Mouse (Mus musculus) ES-CJ7 (cell line): ENCODE measurements around the gene Fam84b.
"Not testable (repeated sequence)": the region's sequence is repeated elsewhere in the genome, so short reads cannot be mapped to it uniquely, and the experiment has no call there.

Experiments
- DNase-seq: peaks from one replicate; pipeline ENCODE4 v3.0.0; 2011; ENCODE audit warnings: low read depth, low spot score

The Fam84b gene

GRCm38 (mm10) chr15:60853231-60853999, at the start of gene Fam84b:
Gene Fam84b (minus strand): TSS chr15:60853778.
- no peak for DNase-seq

GRCm38 (mm10) chr15:60898187-60898965, 44.8 kb upstream of the Fam84b start:
- DNase-seq = no peak

DNA sequence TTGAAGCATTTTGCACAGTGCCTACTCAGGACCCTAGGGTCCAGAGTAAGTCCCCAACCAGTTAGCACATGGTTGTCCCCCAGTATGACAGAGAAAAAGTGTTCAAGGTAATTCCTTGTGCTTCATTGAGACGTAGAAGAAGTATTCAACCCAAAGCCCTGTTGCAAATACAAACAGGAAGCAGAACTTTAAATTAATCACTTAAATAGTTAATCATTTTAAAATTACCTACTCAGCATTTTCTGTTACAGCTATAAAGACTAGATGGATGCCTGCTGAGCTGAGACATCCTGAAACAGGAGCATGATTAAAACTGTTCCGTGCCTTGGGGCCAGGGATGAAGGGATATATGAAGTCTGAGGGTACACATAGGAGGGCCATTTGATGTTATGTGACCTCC, 42.5 kb upstream of the Fam84b start:
- DNase-seq = no peak

- no peak for DNase-seq
Measured at GRCm38 (mm10) chr15:60892976-60893463, 39.4 kb upstream of the Fam84b start.

DNA sequence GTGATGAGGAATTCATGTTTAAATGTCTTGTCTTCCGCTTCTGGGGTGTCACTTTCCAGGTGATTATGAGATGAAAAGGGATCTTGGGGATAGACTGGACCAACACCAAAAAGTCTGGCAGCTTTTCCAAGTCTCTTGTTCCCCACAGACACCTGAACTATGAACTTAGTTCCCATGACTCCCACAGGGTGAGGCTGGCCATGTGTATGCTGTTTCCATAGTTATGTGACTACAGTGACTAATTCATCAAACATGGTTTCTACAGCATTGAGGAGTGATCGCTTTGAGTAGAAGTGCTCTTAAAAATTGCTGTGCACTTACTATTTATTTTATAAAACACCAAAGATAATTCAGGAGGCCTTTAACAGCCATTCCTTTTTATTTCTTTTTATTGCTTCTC, 35.1 kb upstream of the Fam84b start:
- DNase-seq = no peak

- no peak for DNase-seq
Measured at GRCm38 (mm10) chr15:60875721-60876120, 22.1 kb upstream of the Fam84b start.

GRCm38 (mm10) chr15:60862417-60862816, 8.8 kb upstream of the Fam84b start:
- no peak for DNase-seq

DNA sequence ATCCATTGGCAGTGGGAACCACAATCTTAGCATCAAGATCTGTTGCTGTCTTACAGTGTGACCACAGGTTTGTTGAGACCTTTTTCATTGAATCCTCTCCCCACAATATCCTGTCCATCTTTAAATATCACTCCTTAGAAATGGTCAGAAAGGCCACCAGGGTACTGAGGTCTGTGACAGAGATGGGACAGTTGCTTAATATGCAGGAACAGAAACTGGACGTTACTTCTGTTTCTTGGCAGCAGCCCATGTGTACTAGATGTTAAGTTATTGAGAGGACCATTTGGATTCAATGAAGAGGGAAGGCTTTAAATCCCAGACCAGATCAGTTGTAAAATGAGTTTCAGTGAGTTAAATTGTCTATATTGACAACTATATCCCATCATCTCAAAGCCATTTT, 1.5 kb upstream of the Fam84b start:
- DNase-seq = no peak

DNA sequence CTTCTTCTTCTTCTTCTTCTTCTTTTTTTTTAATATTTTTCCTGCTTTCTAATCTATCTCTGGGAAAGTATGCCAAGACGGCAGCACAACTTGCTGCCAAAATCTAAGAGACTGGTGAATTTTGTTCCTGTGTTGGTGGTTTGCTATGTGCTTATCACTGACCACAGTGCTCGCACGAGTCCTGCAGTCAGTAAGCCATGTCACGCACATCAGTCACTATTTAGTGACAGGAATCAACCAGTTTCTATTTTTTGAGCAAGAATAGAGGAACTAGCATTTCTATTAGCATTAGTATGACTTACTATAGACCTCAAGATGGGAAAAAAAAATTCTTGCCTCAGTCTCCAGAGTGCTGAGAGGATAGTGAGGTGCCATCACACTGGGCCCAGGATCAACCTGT, 573 bp upstream of the Fam84b start:
- DNase-seq = no peak

DNA sequence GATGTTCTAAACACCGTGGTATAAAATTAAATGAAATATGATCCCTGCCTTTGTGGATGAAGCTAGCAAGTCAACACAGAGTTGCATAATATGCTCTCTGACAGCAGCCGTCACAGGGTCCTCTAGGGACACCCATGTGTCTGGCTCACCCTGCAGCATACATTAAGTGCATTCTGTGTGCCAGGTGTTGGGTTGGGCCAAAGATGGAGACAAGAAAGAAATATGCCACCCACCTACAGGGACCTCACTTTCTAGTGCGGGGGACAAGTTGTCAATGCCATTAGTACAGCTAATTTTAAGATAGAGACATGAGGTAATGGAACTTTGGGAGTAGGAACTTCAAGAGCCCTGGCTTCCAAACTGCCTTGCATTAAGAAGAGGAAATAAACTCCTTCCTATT, 4.9 kb downstream of the Fam84b start:
- DNase-seq = no peak

DNA sequence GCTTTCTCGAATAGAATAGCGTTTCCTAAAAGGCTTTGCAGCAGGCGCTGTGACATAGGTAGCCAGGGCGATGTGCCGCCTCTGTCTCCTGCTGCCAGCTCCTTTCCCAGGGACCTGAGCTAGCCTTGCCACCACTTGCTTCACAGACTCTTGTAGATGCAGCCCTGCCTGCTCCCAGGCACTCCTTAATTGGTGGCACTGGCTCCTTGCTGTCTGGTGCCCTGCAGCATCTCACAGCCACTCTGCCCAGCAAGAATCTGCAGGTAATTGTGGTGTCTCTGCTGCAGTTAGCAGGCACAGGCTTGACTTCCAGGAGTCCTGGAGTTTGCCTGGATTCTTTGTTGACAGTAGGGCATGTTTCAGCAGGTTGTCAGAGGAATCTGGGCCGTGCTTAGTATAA, 7.3 kb downstream of the Fam84b start:
- DNase-seq = no peak

DNA sequence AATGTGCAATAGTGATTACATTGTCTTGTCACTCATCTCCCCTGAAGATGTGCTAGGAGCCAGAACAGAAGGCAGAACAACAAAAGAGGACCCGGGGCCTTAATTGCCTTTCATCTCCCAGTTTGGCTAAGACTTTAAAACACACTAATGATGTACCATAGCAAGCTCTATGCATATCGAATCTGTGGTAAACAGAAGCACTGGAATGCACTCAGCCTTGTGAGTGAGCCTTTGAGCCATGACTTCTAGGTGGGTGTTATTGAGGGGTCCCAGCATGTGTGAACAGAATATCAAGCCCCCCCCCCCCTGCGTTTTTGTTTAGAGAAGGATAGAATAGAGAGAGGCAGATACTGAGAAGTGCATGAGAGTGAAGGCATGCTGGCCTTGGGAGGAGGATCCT, 7.7 kb downstream of the Fam84b start:
- DNase-seq = no peak

DNA sequence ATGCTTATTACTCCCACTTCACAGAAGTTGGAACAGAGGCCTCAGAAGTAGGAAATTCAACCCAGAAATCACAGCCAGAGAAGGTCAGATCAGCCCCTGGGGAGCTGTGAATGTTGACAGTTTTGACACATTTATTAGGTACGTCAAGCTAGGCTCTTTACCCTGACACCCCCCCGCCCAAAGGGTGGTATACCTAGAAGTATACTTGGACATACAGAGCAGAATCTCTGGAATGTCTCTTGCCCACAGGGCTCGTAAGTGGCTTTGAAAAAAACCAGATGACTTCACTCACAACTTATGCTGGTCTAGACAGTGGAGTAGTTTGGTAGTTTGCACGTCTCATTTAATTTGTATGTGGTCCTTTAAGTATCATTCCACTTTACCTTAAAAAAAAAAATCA, 11.8 kb downstream of the Fam84b start:
- no peak for DNase-seq

- not testable (repeated sequence) for DNase-seq
Measured at GRCm38 (mm10) chr15:60841312-60841711, 12.3 kb downstream of the Fam84b start.

DNA sequence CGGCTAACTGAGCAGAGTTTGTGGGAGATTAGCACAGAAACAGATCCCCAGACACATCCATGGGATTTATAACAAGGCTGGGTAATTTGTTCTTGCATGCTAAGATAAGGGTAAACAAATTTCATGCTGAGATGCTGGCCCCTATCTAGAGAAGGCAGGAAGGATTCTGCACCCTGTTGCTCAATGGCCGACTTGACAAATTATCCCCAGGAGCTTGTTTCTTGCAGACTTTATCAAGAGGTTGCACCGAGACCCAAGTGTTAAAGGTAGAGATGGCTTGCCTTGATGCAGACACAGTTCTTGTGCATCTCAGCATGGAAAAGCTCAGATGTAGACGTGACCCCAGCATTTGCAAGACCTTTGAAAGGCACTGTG, 13.3 kb downstream of the Fam84b start:
- DNase-seq = no peak

- DNase-seq = peak; percentile 95
Measured at GRCm38 (mm10) chr15:60839539-60840295, 13.9 kb downstream of the Fam84b start.

GRCm38 (mm10) chr15:60838135-60838534, 15.4 kb downstream of the Fam84b start:
- no peak for DNase-seq

DNA sequence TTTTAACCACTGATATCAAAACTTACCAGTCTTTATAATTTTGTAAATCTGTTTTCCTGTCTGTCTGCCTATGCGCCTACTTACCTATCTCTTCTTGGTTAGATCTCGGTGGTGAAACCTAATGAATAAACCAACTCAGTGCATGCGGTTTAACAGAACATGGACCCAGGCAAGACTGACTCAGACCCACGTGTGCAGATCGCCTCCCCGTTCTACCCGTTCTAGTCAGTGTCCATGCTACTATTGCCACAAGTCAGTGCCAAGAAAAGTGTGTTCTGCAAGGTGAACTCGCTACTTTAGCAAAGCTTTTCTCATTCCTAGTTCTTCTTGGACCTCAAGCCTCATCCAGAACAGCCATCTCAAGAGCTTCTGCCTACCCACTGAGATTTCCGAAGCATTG, 15.9 kb downstream of the Fam84b start:
- no peak for DNase-seq

DNA sequence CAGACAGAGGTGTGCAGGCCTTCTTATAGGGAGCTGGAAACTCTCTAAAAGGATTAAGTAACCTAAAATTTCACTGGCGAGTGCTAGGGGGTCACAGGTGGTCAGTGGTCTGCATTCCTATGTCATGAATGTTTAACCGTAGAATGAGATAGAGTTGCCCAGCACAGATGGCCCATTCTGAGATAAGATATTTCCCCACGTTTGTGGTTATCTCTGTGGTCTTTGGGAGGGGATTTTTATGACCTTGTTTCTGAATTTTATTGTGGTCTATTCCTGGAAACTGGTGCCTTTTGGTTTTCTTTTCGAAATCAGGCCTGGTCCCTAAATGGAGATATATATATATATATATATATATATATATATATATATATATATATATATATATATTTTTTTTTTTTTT, 17.3 kb downstream of the Fam84b start:
- DNase-seq = no peak

GRCm38 (mm10) chr15:60834598-60835571, 18.7 kb downstream of the Fam84b start:
- DNase-seq = no peak
